Comparison of ENCODE assay signal across 9 mouse cellular contexts in the genomic region with DNA sequence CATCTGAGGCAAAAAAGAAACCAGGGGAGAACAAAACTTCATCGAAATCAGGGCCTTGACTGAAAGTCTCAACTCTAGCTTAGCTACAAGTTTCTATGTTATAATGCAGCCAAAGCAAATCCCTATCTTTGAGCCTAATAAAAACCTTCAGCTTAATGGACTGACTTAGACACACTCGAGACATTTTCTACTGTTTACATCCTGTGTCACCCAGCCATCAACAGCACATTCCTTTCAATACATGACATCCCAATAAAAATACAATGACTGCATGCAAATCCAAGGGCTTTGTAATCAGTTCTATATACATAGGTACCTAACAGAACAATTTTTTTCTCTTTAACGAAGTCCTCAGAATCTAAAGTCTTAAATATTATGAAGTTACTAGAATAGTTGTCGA. TPM values are rescaled to one million over a fixed set of nuclear protein-coding genes. Genes with fewer than 3 reads are reported as not detected.
DNase-seq lines count a peak whose midpoint lies in the region; ATAC-seq and TF ChIP-seq lines count a peak whose summit lies in the region.
"Had no signal": no experiment of that assay in that cellular context is flagged by ENCODE, and none has a peak within 500 bp of the region (broad histone marks: within the 10 kb centered on the region; RNA-seq: fewer than 3 reads in every experiment).

No protein-coding gene starts in this region.

- peaks cover 28% of the 10 kb centered on the region for H3K4me1 ChIP-seq in heart, embryonic 11.5 days (ENCODE audit: control insufficient read depth, insufficient read depth, low read length)
- H3K4me1 ChIP-seq in E14TG2a.4 (replicated peaks; ENCODE audit: low read depth, low read length), result peaks cover 63% of the 10 kb centered on the region
- 0 out of 2 replicates have a peak, but pooled peaks cover 5% of the 10 kb centered on the region for H3K4me1 ChIP-seq in hindbrain, embryonic 11.5 days (replicated peaks; ENCODE audit: control insufficient read depth, insufficient read depth, low read length)

- H3K36me3 ChIP-seq in heart, embryonic 11.5 days (ENCODE audit: control insufficient read depth, insufficient read depth, low read length), result no peaks in the 10 kb centered on the region
- H3K36me3 ChIP-seq in E14TG2a.4 (ENCODE audit: insufficient read depth, low read length) (peaks cover 48% of the 10 kb centered on the region), macrophage (ENCODE audit: inconsistent target) (no peaks in the 10 kb centered on the region)
- H3K36me3 ChIP-seq in hindbrain, embryonic 11.5 days (ENCODE audit: control insufficient read depth, insufficient read depth, low read length), result no peaks in the 10 kb centered on the region

- no peak overlapping the region for H3K9ac ChIP-seq in heart, embryonic 11.5 days (ENCODE audit: low read depth, low read length)
- no peak overlapping the region for H3K9ac ChIP-seq in hindbrain, embryonic 11.5 days (ENCODE audit: low read depth, low read length)

- no peak for ATAC-seq in heart, embryonic 11.5 days (replicated peaks; ENCODE audit: insufficient number of reproducible peaks, low FRiP score, low TSS enrichment)
- ATAC-seq in hindbrain, embryonic 11.5 days (ENCODE audit: low FRiP score), result no peak

- no peak for DNase-seq in heart, adult 8-10 months (ENCODE audit: low spot score)
- DNase-seq in hindbrain, embryonic 11.5 days (ENCODE audit: low spot score), result no peak
- no peak for DNase-seq in frontal cortex, postnatal 36 days (ENCODE audit: low spot score in 2 of 2)
- no peak for DNase-seq in urinary bladder, adult 18-20 months (ENCODE audit: low spot score in 2 of 2)
- DNase-seq in cerebellum, adult 9-11 months, result no peak

- peaks cover 65% of the 10 kb centered on the region for H3K79me2 ChIP-seq in macrophage (ENCODE audit: inconsistent target)

- H3K4me3 ChIP-seq in heart, embryonic 11.5 days (ENCODE audit: low read depth, low read length), result peak overlapping the region; percentile 38
- peak overlapping the region; percentile 94 for H3K4me3 ChIP-seq in E14TG2a.4 (replicated peaks; ENCODE audit: low read length)
- H3K4me3 ChIP-seq in hindbrain, embryonic 11.5 days (ENCODE audit: low read depth, low read length), result peak overlapping the region; percentile 30
- peak overlapping the region; percentile 79 for H3K4me3 ChIP-seq in macrophage (ENCODE audit: inconsistent target)

- 55% methylated on average over 4 of the region's 4 CpGs for WGBS in heart, embryonic 11.5 days (ENCODE audit: insufficient replicate concordance)
- WGBS in hindbrain, embryonic 11.5 days, result 55% methylated on average over 4 of the region's 4 CpGs
- WGBS in macrophage (ENCODE audit: missing documents), result 19% methylated on average over 4 of the region's 4 CpGs

- H3K9me3 ChIP-seq in heart, embryonic 11.5 days (replicated peaks; ENCODE audit: control insufficient read depth, low read length), result no peaks in the 10 kb centered on the region
- no peaks in the 10 kb centered on the region for H3K9me3 ChIP-seq in E14TG2a.4 (ENCODE audit: low read length)
- no peaks in the 10 kb centered on the region for H3K9me3 ChIP-seq in hindbrain, embryonic 11.5 days (ENCODE audit: control insufficient read depth, low read length)

- no peak for TF ChIP-seq CTCF in E14TG2a.4 (conservative IDR thresholded peaks at IDR 0.05; ENCODE audit: low read length)

- H3K27ac ChIP-seq in heart, embryonic 11.5 days (ENCODE audit: low read depth, low read length), result no peak overlapping the region
- H3K27ac ChIP-seq in hindbrain, embryonic 11.5 days (ENCODE audit: low read depth, low read length), result no peak overlapping the region
- H3K27ac ChIP-seq in macrophage, result no peak overlapping the region

- H3K27me3 ChIP-seq in heart, embryonic 11.5 days (ENCODE audit: control insufficient read depth, insufficient read depth, low read length), result no peaks in the 10 kb centered on the region
- peaks cover 5% of the 10 kb centered on the region; the same call in 1 of the 2 replicates for H3K27me3 ChIP-seq in E14TG2a.4 (ENCODE audit: insufficient read depth, low read length)
- no peaks in the 10 kb centered on the region for H3K27me3 ChIP-seq in hindbrain, embryonic 11.5 days (ENCODE audit: control insufficient read depth, insufficient read depth, low read length)

- peak overlapping the region; percentile 66 for H3K4me2 ChIP-seq in heart, embryonic 11.5 days
- peak overlapping the region; percentile 41 for H3K4me2 ChIP-seq in hindbrain, embryonic 11.5 days (replicated peaks; ENCODE audit: low read depth, low read length)

RNA-seq across cellular contexts. Expression of gene Calm2, which starts 2.0 kb away (rescaled TPM):
- polyA plus RNA-seq in heart, embryonic 11.5 days (2014; fragmentation: Nextera tagmentation; extraction: Ambion mirVana), result 724 and 789 TPM in 2 replicates
- 100 to 1,000 TPM; 143 to 158 (median 147) TPM for total RNA-seq in heart, adult 8-10 months (2022)
- 1,591 and 1,601 TPM in 2 replicates for polyA plus RNA-seq in hindbrain, embryonic 11.5 days (2014; fragmentation: Nextera tagmentation; extraction: Ambion mirVana)
- 100 to 1,000 TPM in 4 of 26 experiments, 10 to 100 TPM in 22; 38.3 to 133 (median 72.0) TPM for total RNA-seq in macrophage (2018; cell fraction: chromatin; rRNA removed)
- 100 to 1,000 TPM; 350 to 760 (median 532) TPM for total RNA-seq in macrophage (2018; cell fraction: cytosol; rRNA removed)
- 100 to 1,000 TPM; 119 to 311 (median 172) TPM for total RNA-seq in macrophage (2018; cell fraction: nucleus; rRNA removed)
- polyA plus RNA-seq in macrophage (2018), result 716 to 1,639 TPM (median 783 TPM) in 3 replicates

RNA-seq across cellular contexts. Expression of gene Stpg4, which starts 17.2 kb away (rescaled TPM):
- polyA plus RNA-seq in heart, embryonic 11.5 days (2014; fragmentation: Nextera tagmentation; extraction: Ambion mirVana), result not detected in 2 replicates
- not detected for total RNA-seq in heart, adult 8-10 months (2022)
- polyA plus RNA-seq in hindbrain, embryonic 11.5 days (2014; fragmentation: Nextera tagmentation; extraction: Ambion mirVana), result not detected in 2 replicates
- total RNA-seq in macrophage (2018; cell fraction: chromatin; rRNA removed), result not detected
- not detected for total RNA-seq in macrophage (2018; cell fraction: cytosol; rRNA removed)
- not detected for total RNA-seq in macrophage (2018; cell fraction: nucleus; rRNA removed)
- polyA plus RNA-seq in macrophage (2018), result not detected in 3 replicates
- polyA plus RNA-seq: frontal cortex, adult 2 months had no signal

Comparison
In these comparisons a context has a peak if more than half of its experiments do, and no peak if none do; other contexts are left out.
1. H3K4me3 ChIP-seq: peak in every context shown above with its lines; median percentile 94 in E14TG2a.4; 79 in macrophage; 38 in heart, embryonic 11.5 days; 30 in hindbrain, embryonic 11.5 days.